Mouse (Mus musculus): ENCODE data around the gene Slx4ip.

GRCm38 (mm10) chr2:137098269-137099035 lies 207.4 kb downstream of the Slx4ip start:
- TF ChIP-seq CTCF (IDR thresholded peaks at IDR 0.05; ENCODE audit: low read depth, low read length) (no peak), POLR2A (IDR thresholded peaks at IDR 0.05; ENCODE audit: extremely low read depth, insufficient read depth, low read length) (no peak)

Measured in liver, adult 2 months (tissue).